Mouse (Mus musculus): Measurements from ENCODE around the gene Ncf1. TPM values are rescaled to one million over a fixed set of nuclear protein-coding genes. Genes with fewer than 3 reads are reported as not detected.

Ncf1 gene
- total RNA-seq, 2 experiments from 2014 or later: 5.3 to 7.7 TPM

GRCm38 (mm10) chr5:134246146-134246545 is 16.7 kb upstream of the Ncf1 start:
- DNase-seq (ENCODE audit: low spot score in 2 of 2): no peak

GRCm38 (mm10) chr5:134244890-134245289 is 15.5 kb upstream of the Ncf1 start:
- DNase-seq (ENCODE audit: low spot score in 2 of 2): no peak

- no peak for DNase-seq (ENCODE audit: low spot score in 2 of 2)
Observed at GRCm38 (mm10) chr5:134243661-134244436, 14.4 kb upstream of the Ncf1 start.

- no peak for DNase-seq (ENCODE audit: low spot score in 2 of 2)
Observed at GRCm38 (mm10) chr5:134241831-134242230, 12.4 kb upstream of the Ncf1 start.

GRCm38 (mm10) chr5:134237936-134238760 is 8.7 kb upstream of the Ncf1 start:
- peak in 1 of 2 experiments; percentile 39 for DNase-seq (ENCODE audit: low spot score in 2 of 2)

GRCm38 (mm10) chr5:134237508-134237907 is 8.1 kb upstream of the Ncf1 start:
- DNase-seq (ENCODE audit: low spot score in 2 of 2): peak in 1 of 2 experiments; percentile 35

GRCm38 (mm10) chr5:134236796-134237195 is 7.4 kb upstream of the Ncf1 start:
- no peak for DNase-seq (ENCODE audit: low spot score in 2 of 2)

GRCm38 (mm10) chr5:134236241-134236640 is 6.8 kb upstream of the Ncf1 start:
- DNase-seq (ENCODE audit: low spot score in 2 of 2): no peak

- peak in 1 of 2 experiments; percentile 42 for DNase-seq (ENCODE audit: low spot score in 2 of 2)
Observed at GRCm38 (mm10) chr5:134235111-134235510, 5.7 kb upstream of the Ncf1 start.

GRCm38 (mm10) chr5:134234205-134234604 is 4.8 kb upstream of the Ncf1 start:
- DNase-seq (ENCODE audit: low spot score in 2 of 2): no peak

GRCm38 (mm10) chr5:134233244-134233651 is 3.8 kb upstream of the Ncf1 start:
- no peak for DNase-seq (ENCODE audit: low spot score in 2 of 2)

GRCm38 (mm10) chr5:134232568-134232967 is 3.1 kb upstream of the Ncf1 start:
- no peak for DNase-seq (ENCODE audit: low spot score in 2 of 2)

- DNase-seq (ENCODE audit: low spot score in 2 of 2): no peak
Observed at GRCm38 (mm10) chr5:134232111-134232510, 2.7 kb upstream of the Ncf1 start.

- no peak for DNase-seq (ENCODE audit: low spot score in 2 of 2)
Observed at GRCm38 (mm10) chr5:134231376-134231775, 2.0 kb upstream of the Ncf1 start.

GRCm38 (mm10) chr5:134228249-134228638 is 1.2 kb downstream of the Ncf1 start:
- no peak for DNase-seq (ENCODE audit: low spot score in 2 of 2)

GRCm38 (mm10) chr5:134227574-134228248 is 1.7 kb downstream of the Ncf1 start:
- DNase-seq (ENCODE audit: low spot score in 2 of 2): no peak

- DNase-seq (ENCODE audit: low spot score in 2 of 2): no peak
Observed at GRCm38 (mm10) chr5:134226946-134227345, 2.5 kb downstream of the Ncf1 start.

- no peak for DNase-seq (ENCODE audit: low spot score in 2 of 2)
Observed at GRCm38 (mm10) chr5:134225110-134225901, 4.1 kb downstream of the Ncf1 start.

GRCm38 (mm10) chr5:134221708-134222150 is 7.7 kb downstream of the Ncf1 start:
- no peak for DNase-seq (ENCODE audit: low spot score in 2 of 2)

- DNase-seq (ENCODE audit: low spot score in 2 of 2): no peak
Observed at GRCm38 (mm10) chr5:134221278-134221677, 8.1 kb downstream of the Ncf1 start.

- DNase-seq (ENCODE audit: low spot score in 2 of 2): no peak
Observed at GRCm38 (mm10) chr5:134217900-134218299, 11.5 kb downstream of the Ncf1 start.
